ENCODE assay signal across 20 mouse cellular contexts in genomic region chr11:110463801-110464200, GRCm38 (mm10).
DNase-seq lines count a peak whose midpoint lies in the region; ATAC-seq and TF ChIP-seq lines count a peak whose summit lies in the region.
"Had no signal": no experiment of that assay in that cellular context is flagged by ENCODE, and none has a peak within 500 bp of the region (broad histone marks: within the 10 kb centered on the region; RNA-seq: fewer than 3 reads in every experiment).

No protein-coding gene starts in this region.

- no peak for TF ChIP-seq POLR2A in bone marrow macrophage, adult 2 months (IDR thresholded peaks at IDR 0.05; ENCODE audit: borderline replicate concordance, low read depth, low read length)
- no peak for TF ChIP-seq POLR2A in liver, adult 2 months (IDR thresholded peaks at IDR 0.05; ENCODE audit: extremely low read depth, insufficient read depth, low read length)

- WGBS in hindbrain, embryonic 15.5 days: 40% methylated on average over 9 of the region's 9 CpGs
- WGBS in hindbrain, embryonic 14.5 days: 41% methylated on average over 9 of the region's 9 CpGs
- WGBS in liver, adult 2 months: 75% methylated on average over 9 of the region's 9 CpGs

- no peak for TF ChIP-seq CTCF in bone marrow macrophage, adult 2 months (IDR thresholded peaks at IDR 0.05; ENCODE audit: low read depth, low read length)
- TF ChIP-seq CTCF in liver, adult 2 months (IDR thresholded peaks at IDR 0.05; ENCODE audit: low read depth, low read length): no peak

- no peaks in the 10 kb centered on the region for H3K36me3 ChIP-seq in hindbrain, embryonic 15.5 days
- no peaks in the 10 kb centered on the region for H3K36me3 ChIP-seq in hindbrain, embryonic 14.5 days (replicated peaks; ENCODE audit: control insufficient read depth, insufficient read depth)
- H3K36me3 ChIP-seq in liver, adult 2 months (ENCODE audit: control insufficient read depth, insufficient read depth, low read length): no peaks in the 10 kb centered on the region
- no peaks in the 10 kb centered on the region for H3K36me3 ChIP-seq in megakaryocyte, embryonic 14.5 days (replicated peaks; ENCODE audit: low read length)
- H3K36me3 ChIP-seq: heart, embryonic 13.5 days; limb, embryonic 10.5 days; lung, embryonic 15.5 days; midbrain, embryonic 10.5 days; neural tube, embryonic 15.5 days had no signal

- intact Hi-C loops in left cerebral cortex, postnatal 25 days (cut with DNase I): no loop called here

- no peak overlapping the region for H3K4me2 ChIP-seq in hindbrain, embryonic 15.5 days
- no peak overlapping the region for H3K4me2 ChIP-seq in hindbrain, embryonic 14.5 days (replicated peaks)
- H3K4me2 ChIP-seq: heart, embryonic 13.5 days; lung, embryonic 15.5 days; neural tube, embryonic 15.5 days had no signal

- H3K4me1 ChIP-seq in hindbrain, embryonic 15.5 days (replicated peaks): peaks cover 14% of the 10 kb centered on the region
- peaks cover 7% of the 10 kb centered on the region for H3K4me1 ChIP-seq in hindbrain, embryonic 14.5 days (replicated peaks; ENCODE audit: control insufficient read depth, insufficient read depth, low read length)
- H3K4me1 ChIP-seq in bone marrow macrophage, adult 2 months (ENCODE audit: control insufficient read depth, insufficient read depth, low read length): peaks cover 11% of the 10 kb centered on the region
- H3K4me1 ChIP-seq in liver, adult 2 months (ENCODE audit: control insufficient read depth, insufficient read depth, low read length): peaks cover 9% of the 10 kb centered on the region
- peaks cover 32% of the 10 kb centered on the region for H3K4me1 ChIP-seq in megakaryocyte, embryonic 14.5 days

- H3K9me3 ChIP-seq in hindbrain, embryonic 15.5 days: no peaks in the 10 kb centered on the region
- no peaks in the 10 kb centered on the region for H3K9me3 ChIP-seq in hindbrain, embryonic 14.5 days (ENCODE audit: control insufficient read depth, low read length)
- H3K9me3 ChIP-seq in megakaryocyte, embryonic 14.5 days: peaks cover 6% of the 10 kb centered on the region; the same call in 1 of the 2 replicates
- H3K9me3 ChIP-seq: heart, embryonic 13.5 days; limb, embryonic 10.5 days; lung, embryonic 15.5 days; midbrain, embryonic 10.5 days; neural tube, embryonic 15.5 days had no signal

- ATAC-seq in hindbrain, embryonic 15.5 days (ENCODE audit: low FRiP score, low read depth): peak; percentile 8; the same call in 1 of the 2 replicates
- no peak for ATAC-seq in hindbrain, embryonic 14.5 days (ENCODE audit: low FRiP score)

- no peak overlapping the region for H3K27ac ChIP-seq in hindbrain, embryonic 15.5 days (replicated peaks)
- no peak overlapping the region for H3K27ac ChIP-seq in hindbrain, embryonic 14.5 days
- 0 out of 2 replicates have a peak overlapping the region, but pooled peaks have one; percentile 4 for H3K27ac ChIP-seq in bone marrow macrophage, adult 2 months (ENCODE audit: insufficient read depth, low read depth, low read length)
- H3K27ac ChIP-seq in liver, adult 2 months (replicated peaks; ENCODE audit: insufficient read depth, low read depth, low read length): peak overlapping the region; percentile 88
- H3K27ac ChIP-seq: heart, embryonic 13.5 days; limb, embryonic 10.5 days; lung, embryonic 15.5 days; midbrain, embryonic 10.5 days; neural tube, embryonic 15.5 days; stomach, postnatal 0 days had no signal

- no peak overlapping the region for H3K4me3 ChIP-seq in hindbrain, embryonic 15.5 days
- no peak overlapping the region for H3K4me3 ChIP-seq in hindbrain, embryonic 14.5 days (replicated peaks; ENCODE audit: low read length)
- H3K4me3 ChIP-seq in bone marrow macrophage, adult 2 months (ENCODE audit: insufficient read depth, low read length): peak overlapping the region; percentile 3
- H3K4me3 ChIP-seq in liver, adult 2 months (ENCODE audit: insufficient read depth, low read depth, low read length): no peak overlapping the region
- peak overlapping the region; percentile 56 for H3K4me3 ChIP-seq in megakaryocyte, embryonic 14.5 days (replicated peaks)
- H3K4me3 ChIP-seq: heart, embryonic 13.5 days; limb, embryonic 10.5 days; lung, embryonic 15.5 days; midbrain, embryonic 10.5 days; neural tube, embryonic 15.5 days had no signal

- no peaks in the 10 kb centered on the region for H3K27me3 ChIP-seq in hindbrain, embryonic 15.5 days
- no peaks in the 10 kb centered on the region for H3K27me3 ChIP-seq in hindbrain, embryonic 14.5 days (ENCODE audit: control insufficient read depth, insufficient read depth, low read length)
- H3K27me3 ChIP-seq in liver, adult 2 months (ENCODE audit: control insufficient read depth, insufficient read depth, low read length): no peaks in the 10 kb centered on the region
- no peaks in the 10 kb centered on the region for H3K27me3 ChIP-seq in megakaryocyte, embryonic 14.5 days (replicated peaks)
- H3K27me3 ChIP-seq: lung, embryonic 15.5 days; neural tube, embryonic 15.5 days had no signal

- no peak overlapping the region for H3K9ac ChIP-seq in hindbrain, embryonic 15.5 days
- no peak overlapping the region for H3K9ac ChIP-seq in hindbrain, embryonic 14.5 days
- 0 out of 2 replicates have a peak overlapping the region, but pooled peaks have one; percentile 8 for H3K9ac ChIP-seq in liver, adult 2 months (ENCODE audit: low read depth, low read length)
- H3K9ac ChIP-seq: heart, embryonic 13.5 days; lung, embryonic 15.5 days; neural tube, embryonic 15.5 days had no signal

- no peak for DNase-seq in hindbrain, embryonic 14.5 days (ENCODE audit: low spot score)
- no peak for DNase-seq in liver, adult 2 months (ENCODE audit: extremely low read depth, low read depth, low spot score)
- no peak for DNase-seq in adrenal gland, postnatal 25 days
- DNase-seq in left cerebral cortex, postnatal 25 days (ENCODE audit: low spot score in 2 of 2): no peak
- DNase-seq in thymus, postnatal 10 days (ENCODE audit: low spot score in 2 of 2): no peak
- DNase-seq: adrenal gland, adult 2 months; cerebellum, adult 9-11 months; gastrocnemius, postnatal 36 days; heart, postnatal 4 days; retina, postnatal 1 day; thymus, postnatal 4 days had no signal

- H3K79me2 ChIP-seq in liver, adult 2 months (ENCODE audit: control insufficient read depth, insufficient read depth, low read length): no peaks in the 10 kb centered on the region

Comparison
In these comparisons a context has a peak if more than half of its experiments do, and no peak if none do; other contexts are left out.
1. H3K27ac ChIP-seq: peak in bone marrow macrophage, adult 2 months (single experiment) and liver, adult 2 months (single experiment); none in hindbrain, embryonic 15.5 days (single experiment) and hindbrain, embryonic 14.5 days (single experiment).
2. H3K4me3 ChIP-seq: peak in bone marrow macrophage, adult 2 months (single experiment) and megakaryocyte, embryonic 14.5 days (single experiment); none in hindbrain, embryonic 15.5 days (single experiment), hindbrain, embryonic 14.5 days (single experiment) and liver, adult 2 months (single experiment).